Mouse (Mus musculus) ES-E14 (cell line): ENCODE results near the gene Galc. TPM values are rescaled to one million over a fixed set of nuclear protein-coding genes. Genes with fewer than 3 reads are reported as not detected.

Experiments used
- DNase-seq: peaks from one replicate; pipeline ENCODE4 v3.0.0-alpha.2; 2013; ENCODE audit warnings: low read depth, low spot score
- H3K27ac ChIP-seq: 2 replicates; pipeline ENCODE4 v1.5.1; 2012; ENCODE audit warnings: low read depth, mild to moderate bottlenecking, low read length, moderate library complexity, mixed read lengths; ENCODE audit not compliant: poor library complexity, insufficient read depth, severe bottlenecking
- H3K36me3 ChIP-seq: 2 replicates; pipeline ENCODE4 v1.6.1; 2012; ENCODE audit warnings: mild to moderate bottlenecking, low read length, moderate library complexity, mixed read lengths; ENCODE audit not compliant: control insufficient read depth, poor library complexity, insufficient read depth, severe bottlenecking
- H3K4me1 ChIP-seq, 2 experiments: fragments of 150-350 bp in 1 of 2; sonication (generic) in 1 of 2; 2 replicates each; pipeline ENCODE4 v1.6.1; 2012; ENCODE audit warnings: low read length in 2 of 2, mild to moderate bottlenecking in 1 of 2, mixed read lengths in 1 of 2; ENCODE audit not compliant: control insufficient read depth in 2 of 2, insufficient read depth in 2 of 2, poor library complexity in 1 of 2
- H3K4me3 ChIP-seq, 2 experiments: fragments of 150-350 bp in 1 of 2; sonication (generic) in 1 of 2; 2 replicates each; pipeline ENCODE4 v1.5.1; 2012; ENCODE audit warnings: low read length in 2 of 2, low read depth in 1 of 2, mild to moderate bottlenecking in 1 of 2, mixed read lengths in 1 of 2; ENCODE audit not compliant: insufficient read depth in 1 of 2, poor library complexity in 1 of 2, severe bottlenecking in 1 of 2
- H3K9ac ChIP-seq: 2 replicates; pipeline ENCODE4 v1.6.1; 2012; ENCODE audit warnings: low read depth, mild to moderate bottlenecking, low read length, mixed read lengths; ENCODE audit not compliant: poor library complexity, insufficient read depth, severe bottlenecking
- H3K9me3 ChIP-seq: fragments of 150-350 bp; sonication (generic); 2 replicates; pipeline ENCODE4 v1.6.1; 2012; ENCODE audit warnings: low read depth, mild to moderate bottlenecking, low read length; ENCODE audit not compliant: control insufficient read depth, insufficient read depth
- CHD2 ChIP-seq: IDR thresholded peaks from 2 replicates; pipeline ENCODE4 v1.6.1; 2014; ENCODE audit warnings: mild to moderate bottlenecking, low read depth, low read length, inconsistent platforms
- HCFC1 ChIP-seq: IDR thresholded peaks from 2 replicates; pipeline ENCODE4 v1.6.1; 2012; ENCODE audit warnings: low read length, inconsistent platforms, borderline replicate concordance; ENCODE audit not compliant: insufficient read depth
- MAFK ChIP-seq: IDR thresholded peaks from 2 replicates; pipeline ENCODE4 v1.6.1; 2014; ENCODE audit warnings: mild to moderate bottlenecking, low read depth, low read length, inconsistent platforms; ENCODE audit not compliant: insufficient read depth
- ZC3H11A ChIP-seq: IDR thresholded peaks from 2 replicates; pipeline ENCODE4 v1.6.1; 2012; ENCODE audit warnings: low read depth, mild to moderate bottlenecking, inconsistent platforms, low read length, borderline replicate concordance
- ZNF384 ChIP-seq: IDR thresholded peaks from 2 replicates; pipeline ENCODE4 v1.6.1; 2012; ENCODE audit warnings: low read depth, low read length, inconsistent platforms
- in situ Hi-C, 2 experiments: fragments of 600-800 bp; cut with MboI; formaldehyde crosslinking; loops; one replicate each; pipeline ENCODE4 v1.15.1; 2025; ENCODE audit warnings: low sequenced_read_pairs in 2 of 2, inconsistent platforms in 1 of 2; ENCODE audit not compliant: unreplicated experiment in 2 of 2
- total RNA-seq: library from RNA; depleted of rRNA; stranded (reverse); fragments of 300-350 nt; gene quantifications from 2 replicates; pipeline ENCODE4 v1.2.3, GENCODE M21; 2012

Gene Galc
- total RNA-seq, 1 experiment = 7.5 TPM

DNA sequence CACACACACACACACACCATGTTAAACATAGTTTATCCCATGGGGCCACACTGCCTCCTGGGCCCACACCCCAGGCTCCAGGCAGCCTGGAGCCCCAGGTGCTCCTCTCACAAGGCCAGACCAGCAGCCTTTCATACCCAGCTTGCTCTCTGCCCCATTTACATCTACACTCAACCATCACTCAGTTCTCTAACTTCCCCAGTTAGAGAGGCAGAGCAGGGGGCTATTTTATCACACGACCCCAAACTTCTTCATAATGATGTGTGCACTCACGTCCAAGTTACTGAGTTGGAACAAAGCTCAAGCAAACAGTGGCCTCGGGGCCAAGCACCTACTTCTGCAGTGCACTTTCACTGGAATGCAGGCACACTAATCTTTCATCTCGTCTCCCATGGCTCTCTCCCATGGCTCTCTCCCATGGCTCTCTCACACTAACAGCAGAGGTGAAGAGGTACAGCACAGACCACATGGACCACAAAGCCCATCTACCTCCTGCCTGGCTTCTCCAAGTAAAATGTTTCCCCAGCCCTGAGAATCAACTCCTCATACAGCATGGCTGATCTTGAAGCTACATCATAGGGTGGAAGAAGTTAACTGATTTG, 53.7 kb downstream of the Galc start:
- no peak for TF ChIP-seq ZC3H11A
- no peak overlapping the region for H3K4me3 ChIP-seq
- DNase-seq = no peak
- in situ Hi-C loops = no loop called here
- no peaks in the 10 kb centered on the region for H3K9me3 ChIP-seq
- H3K4me1 ChIP-seq = no peaks in the 10 kb centered on the region
- no peaks in the 10 kb centered on the region for H3K36me3 ChIP-seq
- no peak overlapping the region for H3K27ac ChIP-seq
- no peak overlapping the region for H3K9ac ChIP-seq

- TF ChIP-seq CHD2 (no peak), MAFK (no peak), HCFC1 (no peak), ZNF384 (no peak), ZC3H11A (no peak)
- Histone ChIP-seq H3K27ac (no peak overlapping the region), H3K9me3 (no peaks in the 10 kb centered on the region), H3K4me3 (no peak overlapping the region), H3K4me1 (no peaks in the 10 kb centered on the region), H3K36me3 (no peaks in the 10 kb centered on the region), H3K9ac (no peak overlapping the region)
- in situ Hi-C loops = no loop called here
- no peak for DNase-seq
Measured at GRCm38 (mm10) chr12:98197401-98197800, 61.9 kb downstream of the Galc start.

GRCm38 (mm10) chr12:98190201-98190600, 69.1 kb downstream of the Galc start:
- H3K36me3 ChIP-seq = no peaks in the 10 kb centered on the region
- in situ Hi-C loops = no loop called here
- no peak for DNase-seq
- H3K4me3 ChIP-seq = no peak overlapping the region
- no peaks in the 10 kb centered on the region for H3K4me1 ChIP-seq
- H3K9me3 ChIP-seq = no peaks in the 10 kb centered on the region
- H3K27ac ChIP-seq = no peak overlapping the region
- H3K9ac ChIP-seq = no peak overlapping the region
- TF ChIP-seq MAFK = no peak
- TF ChIP-seq ZNF384 = no peak

DNA sequence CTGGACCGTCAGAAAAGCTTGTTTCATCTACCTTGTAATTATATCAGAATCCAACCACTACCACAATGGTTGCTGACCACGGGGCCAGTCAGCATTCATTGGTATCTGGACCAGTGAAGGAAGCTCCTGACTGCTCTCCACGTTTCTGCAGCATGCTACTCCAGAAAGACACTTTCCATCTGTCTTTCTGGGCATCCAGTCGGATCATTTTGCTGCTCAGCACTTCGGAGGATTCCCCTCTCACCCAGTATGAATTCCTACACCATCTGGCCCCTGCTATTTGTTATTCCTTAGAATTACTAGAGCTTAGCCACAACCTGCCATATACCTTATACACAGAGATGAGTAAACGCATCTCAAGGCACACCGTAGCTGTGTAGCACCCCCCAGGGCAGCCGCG, 70.2 kb downstream of the Galc start:
- H3K27ac ChIP-seq = no peak overlapping the region
- in situ Hi-C loops = no loop called here
- TF ChIP-seq ZC3H11A = no peak
- no peak for TF ChIP-seq MAFK
- TF ChIP-seq HCFC1 = no peak
- no peak for TF ChIP-seq ZNF384
- TF ChIP-seq CHD2 = no peak
- no peak overlapping the region for H3K4me3 ChIP-seq
- no peaks in the 10 kb centered on the region for H3K36me3 ChIP-seq
- H3K4me1 ChIP-seq = no peaks in the 10 kb centered on the region
- H3K9me3 ChIP-seq = no peaks in the 10 kb centered on the region
- no peak overlapping the region for H3K9ac ChIP-seq
- no peak for DNase-seq

GRCm38 (mm10) chr12:98187186-98187899, 71.9 kb downstream of the Galc start:
- no peak for DNase-seq
- H3K4me1 ChIP-seq = no peaks in the 10 kb centered on the region
- no peak overlapping the region for H3K27ac ChIP-seq
- in situ Hi-C loops = no loop called here
- H3K9me3 ChIP-seq = no peaks in the 10 kb centered on the region
- no peak overlapping the region for H3K9ac ChIP-seq
- TF ChIP-seq CHD2 (no peak), ZNF384 (no peak), HCFC1 (no peak), ZC3H11A (no peak), MAFK (no peak)
- no peak overlapping the region for H3K4me3 ChIP-seq
- no peaks in the 10 kb centered on the region for H3K36me3 ChIP-seq
